Mouse (Mus musculus): ENCODE measurements around the gene Baat.

- TF ChIP-seq CTCF (IDR thresholded peaks at IDR 0.05; ENCODE audit: low read depth, low read length) (no peak), GATA1 (IDR thresholded peaks at IDR 0.05; ENCODE audit: borderline replicate concordance, low read length) (no peak)
Measured at GRCm38 (mm10) chr4:49535675-49536294, 29.4 kb upstream of the Baat start.
